Mouse (Mus musculus): Measurements from ENCODE around the gene Mmd2.

The Mmd2 gene

DNA sequence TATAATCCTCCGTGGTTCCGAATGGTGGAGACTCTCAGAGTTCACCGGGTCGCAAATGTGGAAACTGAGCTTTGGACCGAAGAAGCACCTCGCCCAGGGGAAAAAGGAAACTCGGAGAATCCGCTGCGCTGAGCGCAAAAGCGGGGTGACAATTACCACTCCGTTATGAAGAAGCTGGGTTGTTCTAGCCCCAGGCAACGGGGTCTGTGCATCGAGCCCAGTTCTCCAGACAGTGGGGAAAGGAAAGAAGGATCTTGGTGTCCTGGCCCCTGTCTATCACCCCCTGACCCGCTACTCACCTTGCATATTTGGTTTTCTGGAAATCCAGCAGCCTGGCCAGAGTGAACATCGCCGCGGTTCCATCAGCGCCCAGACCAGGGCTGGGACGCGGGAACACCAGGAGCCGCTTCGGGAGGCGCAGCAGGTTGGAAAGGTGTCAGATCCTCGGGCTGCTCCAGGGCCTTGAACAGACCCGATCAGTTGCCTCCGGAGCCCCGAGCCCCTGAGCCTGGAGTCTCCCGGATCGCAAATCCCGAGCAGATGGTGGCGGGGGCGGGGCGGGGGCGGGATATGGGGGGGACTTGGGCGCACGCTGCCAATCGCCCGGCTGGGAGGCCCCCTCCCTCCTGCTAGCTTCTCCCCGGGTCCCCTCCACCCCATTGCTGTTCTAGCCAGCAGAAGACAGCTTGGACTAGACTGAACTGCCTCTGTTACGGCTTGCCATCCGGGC lies at the start of gene Mmd2:
Mmd2 (minus strand) TSS at position 542 of the 730 bp plus-strand sequence.
- peak; percentile 29 for DNase-seq (ENCODE audit: low spot score)

DNA sequence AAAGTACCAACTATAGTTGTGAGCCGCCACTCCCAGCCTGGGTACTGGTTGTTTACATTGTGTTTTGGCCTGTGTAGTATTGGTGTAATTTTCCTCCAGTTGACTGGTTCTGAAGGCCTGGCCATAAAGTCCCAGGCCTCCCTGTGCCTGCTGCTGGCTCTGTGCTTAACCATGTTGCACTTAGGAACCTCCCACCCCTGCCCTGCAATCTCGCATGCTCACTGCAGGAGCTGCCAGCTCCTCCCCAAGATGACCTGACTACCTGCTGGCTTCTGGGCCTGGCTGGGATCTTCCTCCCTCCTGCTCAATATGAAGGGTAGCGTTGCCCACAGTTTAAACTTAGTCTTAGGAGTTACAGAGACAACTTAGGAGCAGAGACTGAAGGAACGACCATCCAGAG lies 43.7 kb upstream of the Mmd2 start:
- DNase-seq (ENCODE audit: low spot score), result no peak

DNA sequence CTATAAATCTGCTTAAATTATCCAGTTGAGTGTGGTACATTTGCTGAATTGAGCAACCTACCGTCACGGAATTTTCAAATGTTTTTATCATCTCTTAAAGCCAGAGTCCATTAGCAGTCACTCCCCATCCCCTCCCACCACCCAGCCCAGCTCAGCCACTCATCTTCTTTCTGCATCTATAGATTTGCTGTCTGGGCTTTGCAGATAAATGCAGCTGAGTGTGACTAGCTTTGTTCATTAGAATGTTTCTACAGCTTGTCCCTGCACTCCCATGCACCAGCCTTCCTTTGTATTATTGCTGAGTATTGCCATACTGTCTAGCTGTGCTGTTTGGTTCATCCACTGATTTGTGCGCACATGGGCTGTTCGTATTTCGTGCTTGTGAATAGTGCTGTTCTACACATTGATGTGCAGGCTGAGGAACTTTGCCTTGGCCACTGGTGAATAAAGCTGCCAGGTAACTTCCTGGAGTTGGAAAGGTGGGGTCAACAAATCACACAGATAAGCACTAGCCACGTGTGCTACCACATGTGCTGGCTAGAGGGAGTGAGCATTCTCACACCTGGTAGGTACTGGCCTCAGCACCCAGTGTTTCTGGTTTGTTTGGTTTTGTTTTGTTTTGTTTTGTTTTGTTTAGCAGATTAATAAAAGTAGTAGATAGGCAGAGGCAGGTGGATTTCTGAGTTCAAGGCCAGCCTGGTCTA lies 42.3 kb upstream of the Mmd2 start:
- no peak for DNase-seq (ENCODE audit: low spot score)

DNA sequence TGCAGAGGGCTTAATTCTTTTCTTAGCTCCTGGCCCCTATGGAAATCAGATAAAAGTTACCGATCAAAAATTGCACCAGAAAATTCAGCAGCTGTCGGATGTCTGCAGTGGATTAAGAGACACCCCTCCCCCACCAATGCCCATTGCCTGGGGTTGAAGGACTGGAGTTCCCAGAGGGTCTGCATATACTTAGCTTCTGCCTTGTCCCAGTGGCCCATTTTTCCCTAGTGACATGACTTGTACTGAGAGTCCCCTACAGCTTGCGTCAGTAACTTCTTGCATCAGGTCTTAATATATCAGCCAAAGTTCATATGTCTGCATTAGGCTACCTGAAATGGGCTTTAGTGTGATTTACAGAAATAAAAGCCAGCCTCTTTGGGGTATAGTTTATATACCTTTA lies 41.8 kb upstream of the Mmd2 start:
- no peak for DNase-seq (ENCODE audit: low spot score)

DNA sequence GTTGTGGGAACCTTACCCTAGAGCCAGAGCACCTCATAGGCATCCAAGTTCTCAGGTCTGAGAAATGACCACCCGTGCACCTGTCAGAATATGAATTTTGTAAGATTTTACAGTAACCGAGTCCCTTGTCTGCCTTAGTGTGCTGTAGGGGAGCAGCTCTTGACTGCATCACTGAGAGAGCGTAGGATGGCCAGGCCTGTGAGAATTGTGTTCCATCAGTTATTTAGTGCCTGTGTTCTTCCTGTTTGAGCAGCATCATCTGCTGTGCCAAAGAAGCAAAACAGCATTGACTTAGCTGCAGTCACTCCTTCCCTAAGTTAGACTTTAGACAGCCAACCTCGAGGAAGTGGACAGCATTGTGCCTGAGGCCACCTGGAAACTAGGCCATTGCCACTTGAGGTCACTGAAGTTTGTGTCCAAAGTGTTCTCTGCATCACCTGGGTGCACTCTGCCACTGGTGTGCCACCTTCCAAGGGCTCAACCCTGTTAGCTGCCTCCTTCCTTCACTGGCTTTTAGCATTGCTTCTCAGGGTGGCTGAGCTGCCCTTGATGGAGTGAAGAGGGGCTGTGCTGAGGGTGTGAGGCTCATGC lies 41.0 kb upstream of the Mmd2 start:
- no peak for DNase-seq (ENCODE audit: low spot score)

DNA sequence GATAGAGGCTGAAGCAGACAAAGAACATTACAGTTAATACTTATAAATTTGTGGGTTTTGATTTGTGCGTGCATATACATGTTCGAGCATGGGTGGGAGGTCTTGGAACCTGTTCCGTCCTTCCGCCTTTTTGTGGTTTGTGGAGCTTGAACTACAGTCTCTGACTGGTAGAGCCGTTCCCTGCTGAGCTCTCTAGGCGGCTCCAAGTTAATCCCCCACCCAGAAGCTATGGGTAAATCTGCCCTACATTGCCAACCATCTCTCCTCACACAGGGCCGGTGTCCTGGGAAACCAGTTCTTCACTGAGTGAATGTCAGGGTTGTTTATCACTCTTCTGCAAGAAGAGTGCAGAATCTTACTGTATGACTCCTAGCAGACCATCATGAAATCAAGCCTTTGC lies 39.6 kb upstream of the Mmd2 start:
- no peak for DNase-seq (ENCODE audit: low spot score)

DNA sequence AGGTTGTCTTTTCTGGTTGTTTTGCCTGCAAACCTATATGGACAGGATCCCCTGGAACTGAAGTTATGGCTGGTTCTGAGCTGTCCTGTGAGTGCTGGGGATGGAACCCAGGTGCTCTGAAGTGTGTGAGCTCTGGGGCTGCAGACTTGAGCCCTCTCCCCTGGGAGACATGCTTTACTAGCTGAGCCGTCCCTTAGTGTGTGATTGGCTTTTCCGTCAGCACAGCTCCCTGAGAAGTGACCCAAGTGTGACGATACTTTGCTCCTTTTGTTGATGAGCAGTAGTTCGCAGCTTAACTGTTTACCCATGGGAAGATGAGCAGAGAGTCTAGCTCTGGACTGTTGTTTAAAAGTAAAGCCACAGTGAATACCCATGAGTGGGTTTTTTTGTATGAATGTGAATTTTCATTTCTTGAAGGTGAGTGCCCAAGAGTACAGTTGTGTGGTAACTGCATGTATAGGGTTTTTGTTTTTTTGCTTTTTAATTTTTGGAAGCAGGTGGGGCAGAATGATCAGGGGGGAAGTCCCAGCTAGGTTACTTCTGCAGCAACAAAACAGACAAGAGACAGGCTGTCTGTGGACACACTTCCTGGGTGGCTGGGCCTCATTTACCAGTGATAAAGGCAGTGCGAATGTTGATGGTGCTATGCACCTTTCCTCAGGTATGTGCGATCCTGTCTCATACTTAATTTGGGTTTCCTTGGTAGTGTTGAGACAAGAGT lies 32.9 kb upstream of the Mmd2 start:
- no peak for DNase-seq (ENCODE audit: low spot score)

DNA sequence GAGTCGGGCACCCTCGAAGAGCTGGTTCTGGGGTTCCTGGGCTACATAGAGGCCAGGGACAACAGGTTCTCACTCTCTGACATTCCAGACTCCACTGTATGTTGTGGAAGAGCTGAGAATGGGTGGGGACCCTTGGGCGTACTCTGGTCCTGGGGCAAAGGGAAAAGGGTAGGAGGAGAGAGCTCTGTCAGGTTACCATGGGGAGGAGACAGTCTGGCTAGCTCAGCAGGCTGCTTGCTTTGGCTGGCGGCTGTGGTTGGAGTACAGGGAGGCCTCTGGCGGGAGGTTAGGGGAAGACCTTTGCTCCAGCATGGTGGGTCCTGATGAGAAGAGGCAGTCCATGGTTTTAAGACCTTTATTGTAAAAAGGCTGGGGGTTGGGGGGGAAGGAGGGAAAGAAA lies 31.5 kb upstream of the Mmd2 start:
- DNase-seq (ENCODE audit: low spot score), result no peak

DNA sequence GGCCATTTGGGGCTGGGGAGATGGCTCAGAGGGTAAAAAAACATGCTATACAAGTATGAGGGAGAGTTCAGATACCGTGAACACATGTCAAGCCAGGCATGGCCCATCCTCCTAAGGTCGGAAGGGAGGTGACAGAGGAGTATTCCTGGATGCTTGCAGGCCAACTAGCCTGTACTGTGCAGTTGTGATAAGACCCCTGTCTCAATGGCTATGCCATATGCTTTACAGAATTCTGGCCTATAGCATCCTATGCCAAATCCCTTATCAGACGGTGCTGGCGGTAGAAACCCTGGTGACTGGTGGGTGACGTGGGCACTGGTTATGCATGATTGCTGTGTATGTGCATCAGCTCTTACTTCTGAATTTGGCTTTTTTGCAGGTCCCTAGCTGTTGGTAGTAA lies 29.2 kb upstream of the Mmd2 start:
- no peak for DNase-seq (ENCODE audit: low spot score)

DNA sequence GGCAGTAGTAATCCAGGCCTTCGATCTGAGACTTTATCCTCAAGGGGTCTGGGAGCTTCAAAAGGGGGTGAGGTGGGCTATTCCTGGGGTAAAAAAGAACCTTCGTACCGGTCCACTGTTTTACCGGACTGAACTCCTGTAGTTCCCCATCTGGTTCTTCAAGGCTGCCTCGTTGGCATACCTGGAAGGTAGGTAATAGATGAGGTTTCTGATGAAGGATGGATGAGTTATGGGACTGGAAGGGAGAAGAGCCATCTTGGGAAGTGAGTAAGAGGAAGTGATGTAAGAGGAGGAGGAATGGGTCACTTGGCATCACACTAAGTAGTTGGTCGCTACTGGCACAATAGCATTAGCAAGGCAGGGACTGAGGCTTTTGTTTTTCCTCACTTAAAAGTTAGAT lies 21.6 kb upstream of the Mmd2 start:
- DNase-seq (ENCODE audit: low spot score), result no peak

DNA sequence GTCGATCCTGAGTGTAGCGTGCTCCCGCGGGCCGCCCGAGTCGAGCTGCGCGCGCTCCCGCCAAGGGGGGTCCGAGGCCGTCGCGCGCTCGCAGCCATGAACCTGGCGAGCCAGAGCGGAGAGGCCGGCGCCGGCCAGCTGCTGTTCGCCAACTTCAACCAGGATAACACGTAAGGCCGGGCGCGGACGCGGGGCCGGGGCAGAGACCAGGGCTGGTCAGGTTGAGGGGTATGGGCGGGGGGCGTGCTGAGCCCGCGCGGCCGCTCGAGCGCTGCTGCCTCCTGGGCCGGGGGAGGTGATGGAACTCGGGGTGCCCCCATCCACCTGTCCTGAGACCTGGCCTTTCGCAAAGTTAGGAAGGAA lies 21.0 kb upstream of the Mmd2 start:
- DNase-seq (ENCODE audit: low spot score), result no peak

DNA sequence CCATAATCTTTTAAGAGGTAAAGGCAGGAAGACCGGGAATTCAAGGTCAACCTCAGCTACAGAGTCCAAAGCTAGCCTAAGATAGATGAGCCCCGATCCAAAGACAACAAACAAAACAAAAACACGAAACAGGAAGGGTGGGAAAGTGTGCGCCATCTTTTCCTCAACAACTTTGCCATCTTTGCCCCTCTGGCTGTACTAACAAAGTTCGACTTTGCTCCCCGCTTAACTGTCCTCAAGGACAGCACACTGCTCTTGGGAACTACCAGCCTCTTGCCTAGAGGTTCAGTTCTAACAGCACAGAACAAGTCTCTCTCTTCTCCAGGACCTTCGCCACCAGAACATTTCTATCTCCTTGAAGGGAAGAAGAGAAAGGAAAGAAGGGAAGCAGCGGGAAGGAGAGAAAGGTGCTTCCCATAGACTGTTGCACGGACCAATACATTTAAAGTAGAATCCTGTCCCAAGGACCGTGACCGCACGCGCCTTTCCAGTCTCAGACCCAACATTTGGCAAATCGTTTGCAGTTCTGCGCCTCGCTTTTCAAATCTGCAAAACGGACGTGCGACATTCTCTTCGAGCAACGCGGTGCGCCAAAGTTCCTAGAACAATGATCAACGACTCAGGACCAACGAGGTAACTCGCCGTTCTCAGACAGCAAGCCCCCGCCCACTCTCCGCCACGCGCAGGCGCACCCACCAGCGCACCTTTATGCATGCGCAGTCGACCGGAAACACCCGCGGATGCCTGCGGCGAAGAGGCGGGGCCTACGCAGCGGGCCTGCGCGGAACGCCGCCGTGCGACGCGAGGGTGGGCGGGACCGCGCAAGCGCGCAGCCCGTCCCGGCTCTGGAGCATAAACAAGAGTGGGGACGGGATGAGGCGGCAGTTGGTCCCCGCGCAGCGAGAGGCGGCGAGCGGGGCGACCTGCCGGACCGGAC lies 20.4 kb upstream of the Mmd2 start:
- peak; percentile 98 for DNase-seq (ENCODE audit: low spot score)

DNA sequence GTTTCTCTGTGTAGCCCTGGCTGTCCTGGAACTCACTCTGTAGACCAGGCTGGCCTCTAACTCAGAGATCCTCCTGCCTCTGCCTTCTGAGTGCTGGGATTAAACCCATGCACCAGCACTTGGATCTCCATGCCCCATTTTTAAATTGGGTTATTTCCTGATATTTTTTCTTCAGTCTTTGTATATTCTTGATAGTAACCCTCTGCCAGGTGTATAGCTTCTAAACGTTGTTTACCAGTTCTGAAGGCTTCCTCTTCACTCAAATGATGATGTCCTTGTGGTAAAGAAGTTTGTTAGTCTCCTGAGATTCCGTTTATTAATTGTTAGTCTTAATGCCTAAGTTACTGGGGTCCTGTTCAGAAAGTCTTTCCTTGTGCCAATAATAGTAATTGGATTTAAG lies 18.8 kb upstream of the Mmd2 start, which contains the start of gene Wipi2:
Wipi2 (plus strand) TSS at position 301 of the 400 bp plus-strand sequence.
- no peak for DNase-seq (ENCODE audit: low spot score)

DNA sequence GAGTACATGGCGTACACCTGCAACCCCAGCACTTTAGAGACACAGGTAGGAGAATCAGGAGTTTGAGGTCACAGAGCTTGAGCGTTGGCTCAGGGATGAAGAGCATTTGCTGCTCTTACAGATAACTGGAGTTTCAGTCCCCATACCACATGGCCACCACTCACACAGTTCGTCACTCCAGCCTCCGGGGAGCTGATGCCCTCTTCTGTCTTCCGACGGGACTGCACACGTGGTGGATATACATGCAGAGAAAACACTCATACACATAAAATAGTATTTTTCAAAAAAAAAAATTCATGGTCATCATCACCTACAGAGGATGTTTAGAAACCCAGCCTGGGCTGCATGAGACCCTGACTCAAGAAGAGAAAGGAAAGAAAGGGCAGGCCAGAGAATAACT lies 14.5 kb upstream of the Mmd2 start:
- no peak for DNase-seq (ENCODE audit: low spot score)

DNA sequence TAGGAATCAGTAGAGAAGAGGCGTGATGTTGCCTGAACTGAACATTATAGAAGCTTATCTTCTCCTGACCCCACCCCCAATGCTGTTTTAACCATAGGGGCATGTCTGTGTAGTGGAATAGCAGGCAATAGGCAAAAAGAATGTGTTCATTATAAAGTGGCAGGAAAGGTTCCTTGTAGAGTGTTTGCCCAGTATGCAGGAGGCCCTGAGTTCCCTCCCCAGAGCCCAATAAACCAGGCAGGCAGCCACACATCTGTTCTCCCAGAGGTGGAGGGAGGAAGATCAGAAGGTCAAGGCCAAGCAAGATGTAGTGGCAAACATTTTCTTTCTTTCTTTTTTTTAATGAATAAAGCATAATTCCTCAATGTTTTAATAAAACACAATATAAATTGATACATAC lies 13.5 kb upstream of the Mmd2 start:
- DNase-seq (ENCODE audit: low spot score), result no peak

DNA sequence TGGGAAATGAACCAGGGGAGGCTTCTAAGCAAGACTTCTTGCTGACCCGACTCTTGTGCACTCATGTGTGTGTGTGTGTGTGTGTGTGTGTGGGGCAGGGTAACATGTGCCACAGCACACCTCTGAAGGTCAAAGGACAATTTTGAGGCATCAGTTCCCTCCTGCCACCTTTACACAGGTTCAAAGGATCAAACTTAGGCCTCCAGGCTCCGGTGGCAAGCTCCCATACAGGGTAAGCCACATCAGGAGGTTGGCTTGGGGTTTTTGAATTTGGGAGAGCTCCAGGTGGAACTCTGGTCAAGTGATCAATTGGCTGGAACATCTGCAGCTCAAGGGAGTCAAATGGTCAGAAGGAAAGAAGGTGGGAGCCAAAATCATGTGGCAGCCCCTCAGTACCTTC lies 12.8 kb upstream of the Mmd2 start:
- no peak for DNase-seq (ENCODE audit: low spot score)

DNA sequence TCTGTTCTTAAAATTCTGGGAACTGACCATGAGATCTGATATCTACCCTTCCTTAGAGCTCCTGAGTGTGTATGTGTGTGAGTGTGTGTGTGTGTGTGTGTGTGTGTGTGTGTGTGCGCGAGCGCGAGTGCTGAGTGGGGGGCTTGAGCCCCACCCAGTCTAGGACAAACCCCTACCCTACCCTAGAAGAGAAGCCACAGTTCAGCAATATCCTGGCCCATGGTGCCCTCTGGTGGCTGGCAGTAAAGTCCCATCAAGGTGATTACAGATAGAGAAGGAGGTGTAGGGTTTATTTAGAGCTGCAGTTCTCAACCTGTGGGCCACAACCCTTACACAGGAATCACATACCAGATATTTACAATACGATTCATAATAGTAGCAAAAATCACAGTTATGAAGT lies 11.3 kb upstream of the Mmd2 start:
- DNase-seq (ENCODE audit: low spot score), result peak; percentile 60

DNA sequence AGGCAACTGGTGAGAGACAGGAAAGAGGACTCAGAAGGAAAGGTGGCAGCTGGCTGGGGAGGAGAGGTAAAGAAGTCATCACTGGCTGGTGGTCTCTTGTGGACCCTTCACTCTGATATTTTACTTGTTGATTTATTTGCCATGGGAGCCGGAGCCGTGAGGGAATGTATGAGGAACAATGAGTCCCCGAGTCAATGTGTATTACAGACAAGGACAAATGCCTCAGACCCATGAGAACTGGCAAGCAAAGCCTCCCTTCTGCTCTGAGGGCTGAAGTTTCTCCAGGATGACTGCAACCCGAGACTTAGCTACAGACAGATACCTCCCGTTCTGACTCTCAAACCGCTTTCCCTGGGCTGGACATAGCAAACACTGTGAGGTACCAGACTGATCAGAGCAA lies 7.7 kb upstream of the Mmd2 start:
- DNase-seq (ENCODE audit: low spot score), result no peak

DNA sequence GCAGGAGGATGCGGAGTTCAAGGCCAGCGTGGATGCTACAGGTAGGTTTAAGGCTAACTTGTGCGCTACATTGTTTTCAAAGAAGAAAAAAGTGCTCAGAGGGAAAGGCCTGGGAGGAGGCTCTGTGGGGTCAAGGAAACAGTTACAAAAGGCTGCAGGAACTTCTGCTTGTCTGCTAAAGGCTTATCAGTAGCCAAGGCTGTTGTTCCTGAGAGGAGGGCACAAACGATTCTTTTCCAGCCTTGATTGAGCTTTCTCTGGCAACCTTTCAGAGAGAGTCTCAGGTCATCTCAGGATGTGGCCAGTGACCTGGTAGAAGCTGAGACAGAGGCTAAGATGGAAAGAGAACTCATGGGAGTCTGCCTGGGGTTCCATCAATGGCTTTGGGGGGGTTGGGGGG lies 7.0 kb upstream of the Mmd2 start:
- DNase-seq (ENCODE audit: low spot score), result no peak

DNA sequence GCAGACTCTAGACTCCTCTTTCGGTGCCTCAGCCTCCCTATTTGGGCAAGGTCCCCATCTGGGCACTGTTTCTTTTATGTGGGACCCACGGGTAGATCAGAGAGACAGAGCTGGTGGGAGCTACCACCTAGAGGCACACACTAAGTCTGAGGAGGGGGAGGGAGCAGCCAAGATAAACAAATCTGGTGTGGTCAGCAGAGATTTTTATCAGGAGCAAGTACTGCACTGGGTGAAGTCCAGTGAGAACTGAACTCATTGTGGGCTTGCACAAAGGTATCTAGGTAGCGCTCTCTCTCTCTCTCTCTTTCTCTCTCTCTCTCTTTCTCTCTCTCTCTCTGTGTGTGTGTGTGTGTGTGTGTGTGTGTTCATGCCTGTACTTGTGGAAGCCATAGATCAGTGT lies 5.9 kb upstream of the Mmd2 start:
- no peak for DNase-seq (ENCODE audit: low spot score)

DNA sequence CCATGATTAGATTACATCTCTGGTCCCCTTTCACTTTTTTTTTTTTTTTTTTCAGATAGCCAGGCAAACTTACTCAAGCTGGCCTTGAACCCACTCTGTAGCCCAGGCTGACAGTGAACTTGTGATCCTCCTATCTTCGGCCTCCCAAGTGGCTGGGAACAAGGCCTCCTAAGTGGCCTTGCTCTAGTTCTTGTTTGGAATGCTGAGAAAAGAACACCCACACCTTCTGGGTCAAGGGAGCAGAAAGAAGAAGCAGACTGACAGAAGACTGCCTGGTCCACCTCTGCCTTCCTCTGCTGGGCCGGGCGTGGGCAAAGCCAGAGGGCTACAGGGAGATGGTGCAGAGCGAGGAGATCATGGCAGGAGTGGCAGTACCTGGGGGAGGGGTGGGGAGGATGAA lies 1.8 kb upstream of the Mmd2 start:
- no peak for DNase-seq (ENCODE audit: low spot score)

DNA sequence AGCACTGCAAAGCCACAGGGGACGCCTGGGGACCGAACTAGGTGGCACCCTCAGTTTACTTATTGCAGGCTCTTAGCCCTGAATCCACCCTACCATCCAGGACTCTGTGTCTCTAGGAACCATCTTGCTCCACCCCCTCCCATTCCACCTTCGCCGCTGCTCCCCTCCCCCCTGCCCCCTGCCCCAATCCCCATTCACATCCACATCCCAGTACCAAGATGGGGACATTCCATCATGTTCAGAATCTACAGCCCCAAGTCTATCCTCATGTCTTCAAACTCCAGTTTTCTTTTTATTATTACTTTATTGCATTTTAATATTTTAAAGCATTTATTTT lies 357 bp upstream of the Mmd2 start:
- DNase-seq (ENCODE audit: low spot score), result no peak

Measured in embryo, embryonic 10 days (tissue).